Mouse (Mus musculus) testis, adult 2 months (tissue): ENCODE measurements around the gene Otub1. TPM values are rescaled to one million over a fixed set of nuclear protein-coding genes. Genes with fewer than 3 reads are reported as not detected.

ENCODE experiments used
- H3K27ac ChIP-seq: fragments of 200-500 bp; 2 replicates; pipeline ENCODE4 v1.5.1; 2012; ENCODE audit warnings: low read depth, low read length; ENCODE audit not compliant: control insufficient read depth, insufficient read depth
- H3K27me3 ChIP-seq: fragments of 200-500 bp; 2 replicates; pipeline ENCODE4 v1.6.1; 2012; ENCODE audit warnings: mild to moderate bottlenecking, low read length, moderate library complexity; ENCODE audit not compliant: control insufficient read depth, insufficient read depth
- H3K36me3 ChIP-seq: fragments of 200-500 bp; 2 replicates; pipeline ENCODE4 v1.6.1; 2012; ENCODE audit warnings: mild to moderate bottlenecking, low read length; ENCODE audit not compliant: control insufficient read depth, insufficient read depth
- H3K4me1 ChIP-seq: fragments of 200-500 bp; 2 replicates; pipeline ENCODE4 v1.6.1; 2012; ENCODE audit warnings: low read length; ENCODE audit not compliant: control insufficient read depth, insufficient read depth
- H3K4me3 ChIP-seq: fragments of 200-500 bp; 2 replicates; pipeline ENCODE4 v1.5.1; 2012; ENCODE audit warnings: low read depth, mild to moderate bottlenecking, low read length, moderate library complexity, mixed read lengths; ENCODE audit not compliant: control insufficient read depth
- CTCF ChIP-seq: fragments of 200-500 bp; IDR thresholded peaks from 2 replicates; pipeline ENCODE4 v1.5.1; 2012; ENCODE audit warnings: low read depth, mild to moderate bottlenecking, inconsistent platforms, low read length, moderate library complexity; ENCODE audit not compliant: control insufficient read depth, insufficient read depth, insufficient replicate concordance
- POLR2A ChIP-seq: fragments of 200-500 bp; IDR thresholded peaks from 2 replicates; pipeline ENCODE4 v1.6.1; 2012; ENCODE audit warnings: low read depth, mild to moderate bottlenecking, inconsistent platforms, low read length, moderate library complexity; ENCODE audit not compliant: control insufficient read depth
- polyA plus RNA-seq: library from polyadenylated mRNA; depleted of rRNA; stranded (reverse); fragments of >200 nt; gene quantifications from 2 replicates; pipeline ENCODE4 v1.2.3, GENCODE M21; 2012; rRNA removed

Otub1 gene
- polyA plus RNA-seq, result 49.4 and 49.9 TPM in 2 replicates

DNA sequence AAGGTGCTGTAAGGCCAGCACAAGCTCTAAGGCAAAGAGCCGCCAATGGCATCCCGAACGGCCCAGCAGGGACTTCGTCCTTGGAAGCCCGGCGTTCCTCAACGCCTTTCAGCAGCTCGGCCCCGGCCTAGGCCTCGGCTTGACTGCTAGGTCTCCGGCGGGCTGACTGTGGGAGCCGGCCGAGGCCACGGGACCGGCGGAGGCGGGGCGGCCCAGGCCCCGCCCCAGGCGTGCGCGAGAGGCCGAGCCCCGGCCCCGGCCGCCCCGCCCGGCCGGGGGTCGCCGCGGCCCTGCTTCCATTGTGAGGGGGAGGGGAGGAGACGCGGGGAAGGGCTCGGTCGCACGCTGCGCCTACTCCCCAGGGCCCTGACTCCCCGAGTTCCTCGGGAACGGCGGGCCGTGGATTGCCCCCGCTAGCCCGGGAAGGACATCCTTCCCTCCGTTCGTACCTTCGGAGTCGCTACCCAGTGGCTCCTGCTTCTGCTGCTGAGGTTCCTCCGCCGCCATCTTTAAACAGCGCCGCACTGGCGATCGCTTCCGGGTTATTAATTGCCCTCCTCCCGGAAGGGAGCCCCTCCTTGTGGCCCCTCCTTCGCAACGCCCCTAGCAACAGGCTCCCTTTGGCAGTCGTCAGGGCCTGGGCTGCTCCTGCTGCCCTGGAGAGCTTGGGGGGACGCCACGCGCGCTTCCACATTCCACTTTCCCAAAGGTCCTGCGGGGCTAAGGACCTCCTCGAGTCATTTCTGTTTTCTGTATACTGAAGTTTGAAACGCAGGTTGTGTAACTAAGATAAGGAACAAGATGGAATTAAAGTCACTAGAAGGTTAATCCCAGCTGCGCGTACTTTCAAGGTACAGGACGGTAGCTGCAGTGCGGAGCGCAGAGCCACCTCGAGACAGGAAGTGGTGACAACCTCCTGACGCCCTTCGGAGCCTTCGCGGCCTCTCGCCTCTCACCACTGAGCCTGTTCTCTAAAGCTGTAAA is at the start of gene Otub1:
TSS of gene Otub1 (minus strand) at position 564 of the 984 bp plus-strand sequence.
- H3K4me3 ChIP-seq, result peak within 1 kb of the TSS; percentile 93
- no peak for TF ChIP-seq CTCF
- peak; percentile 83 for TF ChIP-seq POLR2A

DNA sequence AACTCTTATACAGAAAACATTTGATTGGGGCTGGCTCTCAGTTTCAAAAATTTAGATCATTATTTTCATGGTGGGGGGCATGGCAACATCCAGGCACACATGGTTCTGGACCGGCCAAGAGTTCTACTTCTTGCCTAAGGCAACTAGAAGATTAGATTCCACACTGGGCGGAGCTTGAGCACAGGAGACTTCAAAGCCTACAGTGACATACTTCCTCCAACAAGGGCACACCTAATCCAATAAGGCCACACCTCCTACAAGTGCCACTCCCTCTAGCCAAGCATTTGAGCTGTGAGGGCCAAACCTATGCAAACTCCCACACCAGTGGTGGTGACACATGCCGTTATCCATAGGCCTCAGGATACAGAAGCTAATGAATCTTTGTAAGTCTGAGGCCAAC is 39.9 kb upstream of the Otub1 start:
- Histone ChIP-seq H3K36me3 (no peaks in the 10 kb centered on the region), H3K27ac (no peak overlapping the region), H3K4me3 (no peak overlapping the region), H3K4me1 (peaks cover 8% of the 10 kb centered on the region), H3K27me3 (no peaks in the 10 kb centered on the region)
- no peak for TF ChIP-seq CTCF
- no peak for TF ChIP-seq POLR2A

More for the DNA sequence above, at the start of gene Otub1:
- peaks cover 7% of the 10 kb centered on the region for H3K4me1 ChIP-seq
- peaks cover 5% of the 10 kb centered on the region for H3K36me3 ChIP-seq
- H3K27me3 ChIP-seq, result no peaks in the 10 kb centered on the region
- H3K27ac ChIP-seq, result peak within 1 kb of the TSS; percentile 92

DNA sequence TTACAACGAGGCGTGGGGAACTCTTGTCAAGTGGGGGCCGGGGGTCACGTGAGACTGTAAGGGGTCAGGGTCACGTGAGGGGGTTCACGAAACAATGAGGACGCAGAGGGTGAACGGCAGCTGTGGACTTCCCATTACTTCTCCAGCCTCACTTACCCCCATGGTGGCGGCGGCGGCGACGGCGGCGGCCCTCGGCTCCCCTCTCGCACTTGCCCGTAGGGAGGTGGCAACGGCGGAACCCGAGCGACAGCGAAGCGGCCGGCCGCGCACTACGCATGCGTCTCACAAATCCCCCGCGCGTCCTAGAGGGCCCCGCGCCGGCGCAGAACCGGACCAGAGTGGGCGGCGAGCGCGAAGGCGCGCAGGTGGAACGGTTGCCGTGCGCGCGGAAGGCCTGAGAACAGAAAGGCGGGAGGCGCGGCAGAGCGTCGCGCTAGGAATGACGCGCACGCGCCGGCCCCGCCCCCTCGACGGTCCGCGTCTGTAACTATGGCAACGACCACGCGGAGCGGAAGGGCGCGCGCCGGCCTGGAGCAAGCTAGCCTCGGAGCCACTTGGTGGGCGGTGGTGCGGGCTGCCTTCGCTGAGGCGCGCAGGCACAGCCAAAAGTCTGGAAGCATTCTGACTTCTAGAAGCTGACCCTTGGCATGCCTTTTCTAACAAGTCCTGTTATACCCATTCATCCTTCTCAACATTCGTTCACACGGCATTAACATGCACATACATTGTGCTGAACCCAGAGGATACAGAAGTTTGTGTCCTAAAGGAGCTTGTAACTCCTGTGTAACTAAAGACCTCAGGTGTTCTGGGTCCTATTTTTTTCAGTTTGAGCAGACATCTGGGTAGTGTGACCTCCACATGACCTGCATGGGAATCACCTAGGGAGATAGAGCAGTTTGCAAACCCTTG is 34.9 kb upstream of the Otub1 start, which contains the start of gene Naa40:
TSS of gene Naa40 (minus strand) at position 402 of the 909 bp plus-strand sequence.
- no peaks in the 10 kb centered on the region for H3K36me3 ChIP-seq
- H3K27me3 ChIP-seq, result no peaks in the 10 kb centered on the region
- TF ChIP-seq POLR2A, result peak; percentile 83
- TF ChIP-seq CTCF, result no peak
- peaks cover 8% of the 10 kb centered on the region for H3K4me1 ChIP-seq
- H3K4me3 ChIP-seq, result peak within 1 kb of the TSS; percentile 86
- peak within 1 kb of the TSS; percentile 84 for H3K27ac ChIP-seq

DNA sequence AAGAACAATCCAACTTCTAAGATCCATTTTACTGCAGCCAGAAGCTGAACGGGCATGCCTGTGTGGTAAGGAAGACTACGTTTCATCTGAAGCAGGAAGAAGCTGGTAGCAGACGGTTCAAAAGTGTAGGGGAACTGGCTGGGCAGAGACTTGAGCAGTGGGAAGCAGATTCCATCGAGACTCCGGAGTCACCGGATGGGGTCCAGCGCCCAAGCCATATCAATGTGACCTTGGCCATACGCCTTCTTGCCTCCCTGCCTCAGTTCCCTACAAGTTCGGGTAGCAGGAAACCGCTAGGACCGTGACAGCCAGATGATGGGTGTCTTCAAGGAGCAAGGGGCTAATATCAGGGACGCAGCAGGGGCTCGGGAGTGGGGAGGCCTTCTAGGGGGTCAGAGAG is 34.2 kb upstream of the Otub1 start:
- H3K4me1 ChIP-seq, result peaks cover 8% of the 10 kb centered on the region
- TF ChIP-seq POLR2A, result no peak
- TF ChIP-seq CTCF, result no peak
- no peaks in the 10 kb centered on the region for H3K36me3 ChIP-seq
- H3K27me3 ChIP-seq, result no peaks in the 10 kb centered on the region
- peak overlapping the region; percentile 86 for H3K4me3 ChIP-seq
- H3K27ac ChIP-seq, result peak overlapping the region; percentile 20; the same call in 1 of the 2 replicates

DNA sequence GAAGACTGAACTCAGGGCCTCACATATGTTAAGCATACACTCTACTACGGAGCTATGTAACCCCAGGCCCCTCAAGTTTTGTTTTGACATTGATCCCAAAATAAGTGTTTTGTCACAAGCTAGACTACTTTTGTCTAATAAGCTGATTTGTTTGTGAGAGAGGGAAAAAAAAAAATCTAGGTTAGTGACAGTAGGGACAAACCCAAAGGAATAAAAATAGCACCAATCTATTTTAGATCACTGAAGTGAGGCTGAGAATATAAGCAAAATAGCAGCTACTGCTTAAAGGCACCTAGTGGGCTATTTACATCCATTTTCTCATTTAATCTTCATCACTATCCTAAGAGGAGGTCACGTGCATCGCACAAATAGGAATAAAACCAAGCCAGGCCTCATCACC is 33.5 kb upstream of the Otub1 start:
- no peak for TF ChIP-seq CTCF
- no peak for TF ChIP-seq POLR2A
- Histone ChIP-seq H3K36me3 (no peaks in the 10 kb centered on the region; the same call in 1 of the 2 replicates), H3K27ac (no peak overlapping the region), H3K4me1 (peaks cover 8% of the 10 kb centered on the region), H3K4me3 (peak overlapping the region; percentile 86), H3K27me3 (no peaks in the 10 kb centered on the region)

DNA sequence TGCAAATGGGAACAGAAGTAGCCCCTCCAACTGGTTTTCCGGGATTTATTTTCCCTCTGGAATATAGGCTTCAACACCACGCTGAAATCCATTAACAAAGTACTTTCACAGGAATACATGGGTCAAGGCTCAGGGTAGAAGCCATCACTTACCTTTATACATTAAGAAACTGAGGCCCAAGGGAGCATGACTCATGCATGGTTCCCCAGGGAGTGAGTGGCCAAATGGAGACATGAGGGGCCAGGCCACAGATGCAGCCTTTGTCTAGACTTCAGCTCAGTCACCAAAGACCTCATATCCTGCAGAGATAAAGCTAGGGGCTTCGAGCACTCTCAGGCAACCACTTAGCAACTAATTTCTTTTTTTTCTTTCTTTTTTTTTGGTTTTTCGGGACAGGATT is 30.6 kb upstream of the Otub1 start:
- H3K27me3 ChIP-seq, result no peaks in the 10 kb centered on the region
- H3K27ac ChIP-seq, result no peak overlapping the region
- no peak overlapping the region for H3K4me3 ChIP-seq
- TF ChIP-seq POLR2A (no peak), CTCF (no peak)
- peaks cover 1% of the 10 kb centered on the region; the same call in 1 of the 2 replicates for H3K36me3 ChIP-seq
- peaks cover 4% of the 10 kb centered on the region; the same call in 1 of the 2 replicates for H3K4me1 ChIP-seq
